Mouse (Mus musculus) ZHBTc4 (cell line): ENCODE measurements around the gene Numa1.

ENCODE experiments used
- DNase-seq: peaks from one replicate; pipeline ENCODE4 v3.0.0-alpha.2; 2011; ENCODE audit warnings: low read depth, low spot score

The Numa1 gene

DNA sequence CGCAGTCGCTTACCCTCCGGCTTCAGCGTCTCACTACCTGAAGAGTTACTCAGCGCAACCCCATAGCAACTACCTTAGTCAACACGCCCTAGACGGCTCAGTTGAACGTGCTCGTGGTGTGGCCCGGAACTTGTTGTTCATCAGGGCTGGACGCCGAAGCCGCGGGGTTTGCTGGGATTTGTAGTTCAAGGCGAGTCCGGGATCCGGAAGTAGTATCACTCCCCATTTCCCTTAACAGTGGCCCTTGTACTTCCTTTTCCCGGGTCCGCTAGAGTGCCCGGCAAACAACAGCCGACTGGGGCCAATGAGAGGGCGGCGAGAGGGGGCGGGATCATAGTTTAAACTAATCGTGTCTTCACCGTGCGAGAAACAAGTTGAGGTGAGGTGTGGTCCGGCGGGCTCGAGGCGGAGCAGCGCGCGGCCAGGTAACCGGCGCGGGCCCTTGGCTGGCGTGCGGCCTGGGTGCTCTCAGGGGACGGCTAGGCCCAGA lies at the start of gene Numa1, which contains the start of gene Lrrc51:
Numa1 (plus strand) TSS at position 361 of the 490 bp plus-strand sequence.
Lrrc51 (minus strand) TSS at position 145 of the 490 bp plus-strand sequence.
- peak; percentile 99 for DNase-seq

DNA sequence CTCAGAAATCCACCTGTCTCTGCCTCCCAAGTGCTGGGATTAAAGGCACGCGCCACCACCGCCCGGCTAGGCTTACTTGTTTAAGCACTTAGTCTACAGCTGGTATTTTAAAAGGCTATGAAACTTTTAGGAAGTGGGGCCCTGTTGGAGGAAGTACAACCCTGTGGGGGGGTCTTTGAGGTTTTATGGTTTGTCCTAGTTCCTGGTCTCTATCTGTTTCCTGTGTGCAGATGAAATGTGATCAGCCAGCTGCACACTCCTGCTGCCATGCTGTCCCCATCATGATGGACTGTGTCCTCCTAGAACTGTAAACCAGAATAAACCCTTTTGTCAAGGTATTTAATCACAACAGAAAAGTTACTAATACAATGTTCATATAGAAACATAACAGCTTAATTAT lies 49.8 kb upstream of the Numa1 start:
- DNase-seq, result no peak

DNA sequence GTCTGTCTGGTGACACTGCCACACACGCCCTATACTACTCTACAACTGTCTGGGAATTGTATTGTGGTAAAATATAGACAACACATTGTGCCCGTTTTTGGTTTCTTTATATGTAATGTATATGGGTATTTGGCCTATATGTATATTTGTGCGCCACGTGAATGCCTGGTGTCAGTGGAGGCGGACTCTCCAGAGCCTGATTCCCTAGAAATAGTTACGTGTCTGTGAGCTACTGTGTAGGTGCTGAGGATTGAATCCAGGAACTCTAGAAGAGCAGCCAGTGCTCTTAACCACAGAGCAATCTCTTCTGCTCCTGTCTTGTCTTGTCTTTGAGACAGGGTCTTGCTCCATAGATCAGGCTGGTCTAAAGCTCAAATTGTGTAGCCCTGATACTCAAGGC lies 47.6 kb upstream of the Numa1 start:
- DNase-seq, result no peak

DNA sequence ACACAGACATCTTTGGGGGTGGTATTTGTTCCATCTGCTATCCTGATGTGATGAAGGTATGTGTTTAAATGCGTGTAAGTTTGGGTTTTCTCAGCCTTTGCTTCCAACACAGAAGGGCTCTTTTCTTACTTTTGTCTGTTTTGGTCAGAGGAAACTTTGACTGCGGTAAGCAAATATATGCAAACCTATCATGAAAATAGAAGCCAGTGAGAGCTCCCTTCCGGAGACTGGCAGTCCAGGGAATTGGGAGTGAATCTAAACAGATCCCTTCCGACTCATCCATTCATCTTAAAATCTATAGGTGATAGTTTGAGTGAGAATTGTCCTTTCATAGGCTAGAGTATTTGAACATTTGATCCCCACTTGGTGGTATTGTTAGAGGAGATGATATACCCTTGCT lies 45.5 kb upstream of the Numa1 start:
- DNase-seq, result no peak

DNA sequence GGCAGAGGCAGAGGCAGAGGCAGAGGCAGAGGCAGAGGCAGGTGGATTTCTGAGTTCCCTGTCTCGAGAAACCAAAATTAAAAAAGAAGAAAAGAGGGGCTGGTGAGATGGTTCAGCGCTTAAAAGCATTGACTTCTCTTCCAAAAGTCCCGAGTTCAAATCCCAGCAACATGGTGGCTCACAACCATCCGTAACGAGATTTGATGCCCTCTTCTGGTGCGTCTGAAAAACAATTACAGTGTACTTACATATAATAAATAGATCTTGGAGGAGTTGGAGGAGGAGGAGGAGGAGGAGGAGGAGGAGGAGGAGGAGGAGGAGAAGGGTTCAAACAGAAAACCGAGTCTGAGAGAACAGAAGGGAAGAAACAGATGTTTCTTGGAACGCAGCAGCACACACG lies 38.2 kb upstream of the Numa1 start:
- no peak for DNase-seq

GRCm38 (mm10) chr7:101896104-101897066 lies 37.5 kb upstream of the Numa1 start:
- peak; percentile 99 for DNase-seq

DNA sequence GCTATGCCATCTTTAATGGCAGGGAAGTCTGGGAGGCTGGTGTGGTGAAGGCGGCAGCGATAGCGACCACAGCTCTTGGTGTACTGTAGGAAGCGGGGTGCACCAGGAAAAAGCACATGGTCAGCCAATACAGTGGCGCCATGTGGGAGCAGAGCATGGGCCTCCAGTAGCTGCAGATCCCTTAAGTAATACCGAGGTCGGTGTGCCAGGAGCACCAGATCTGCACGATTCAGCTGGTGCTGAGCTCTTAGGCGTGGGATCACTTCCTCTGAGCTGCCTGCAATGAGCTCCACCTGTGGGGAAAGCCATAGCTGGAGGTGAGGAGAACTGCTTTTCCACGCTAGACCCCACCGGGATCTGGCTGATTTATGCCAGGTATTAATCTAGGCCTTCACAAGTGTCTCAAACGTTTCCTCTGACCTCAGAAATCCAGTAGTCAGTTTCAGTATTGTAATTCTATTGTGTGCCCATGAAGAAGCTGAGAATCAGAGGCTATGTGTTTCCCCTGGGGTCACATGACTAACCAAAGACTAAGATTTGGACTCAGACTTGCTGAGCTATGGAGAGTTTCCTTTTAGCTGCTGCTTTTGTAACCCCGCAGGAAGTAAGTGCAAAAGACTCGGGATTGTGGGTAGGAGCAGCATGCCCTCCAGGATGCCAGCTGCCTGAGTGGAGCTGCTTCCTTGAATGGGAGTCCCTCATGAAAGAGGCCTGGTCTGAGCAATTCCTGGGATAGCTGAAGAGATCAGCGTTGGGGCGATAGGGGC lies 33.4 kb upstream of the Numa1 start:
- DNase-seq, result no peak

DNA sequence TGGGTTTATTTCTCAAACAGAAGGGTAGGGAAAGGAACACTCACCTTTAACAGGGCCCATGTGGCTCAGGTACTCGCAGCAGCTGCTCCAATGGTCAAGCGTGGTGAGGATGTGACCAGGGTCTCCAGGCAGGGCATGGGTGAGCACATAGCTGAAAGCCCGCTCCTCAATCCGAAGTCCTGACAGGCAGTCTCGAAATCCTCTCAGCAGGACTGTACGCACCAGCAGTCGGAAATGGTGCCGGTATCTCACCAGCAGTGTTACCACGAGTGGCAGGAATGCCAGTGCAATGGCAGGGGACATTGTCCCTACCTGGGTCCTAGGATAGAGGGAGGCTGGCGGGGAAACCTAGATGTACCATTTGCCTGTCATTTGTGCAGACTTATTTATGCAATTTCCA lies 31.9 kb upstream of the Numa1 start:
- no peak for DNase-seq

DNA sequence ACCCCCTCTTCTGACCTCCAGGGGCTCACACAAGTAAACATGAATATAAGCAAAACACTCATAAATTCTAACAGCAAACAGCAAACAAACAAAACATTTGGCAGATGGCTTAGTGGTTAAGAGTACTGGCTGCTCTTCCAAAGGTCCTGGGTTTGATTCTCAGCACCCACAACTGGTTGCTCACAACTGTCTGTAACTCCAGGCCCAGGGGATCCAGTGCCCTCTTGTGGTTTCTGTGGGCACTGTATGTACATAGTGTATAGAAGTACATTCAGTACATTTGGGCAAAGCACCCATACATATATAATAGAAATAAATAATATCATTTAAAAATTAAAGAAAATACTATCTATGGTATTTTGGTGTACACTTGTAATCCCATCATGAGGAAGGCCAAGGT lies 31.1 kb upstream of the Numa1 start:
- peak; percentile 35 for DNase-seq

GRCm38 (mm10) chr7:101905561-101906286 lies 28.2 kb upstream of the Numa1 start, which contains the start of gene Lamtor1:
Gene Lamtor1, plus strand, starts transcription at chr7:101905904.
- peak; percentile 100 for DNase-seq

DNA sequence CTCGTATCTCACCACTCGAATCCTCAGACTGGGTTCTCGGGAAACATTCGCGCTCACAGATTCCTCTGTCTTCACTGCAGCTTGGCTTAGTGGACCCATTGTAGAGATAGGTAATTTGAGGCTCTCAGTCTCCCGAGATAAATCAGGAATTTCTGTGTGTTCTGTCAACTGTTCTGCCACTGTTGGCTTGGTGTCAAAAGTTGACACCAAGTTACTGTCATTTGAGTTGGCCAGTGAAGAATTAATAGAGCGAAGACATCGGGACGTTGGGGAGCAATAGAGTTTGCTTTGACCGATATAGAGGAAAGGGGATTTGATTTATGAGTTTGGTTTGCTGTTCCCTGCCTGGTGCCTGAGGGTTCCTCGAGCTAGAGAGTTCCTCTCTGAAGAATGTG lies 27.6 kb upstream of the Numa1 start, which contains the start of gene Tomt:
Tomt (minus strand) TSS at position 73 of the 395 bp plus-strand sequence.
- no peak for DNase-seq

- no peak for DNase-seq
These were observed 27.2 kb upstream of the Numa1 start for GRCm38 (mm10) chr7:101906696-101907095.

DNA sequence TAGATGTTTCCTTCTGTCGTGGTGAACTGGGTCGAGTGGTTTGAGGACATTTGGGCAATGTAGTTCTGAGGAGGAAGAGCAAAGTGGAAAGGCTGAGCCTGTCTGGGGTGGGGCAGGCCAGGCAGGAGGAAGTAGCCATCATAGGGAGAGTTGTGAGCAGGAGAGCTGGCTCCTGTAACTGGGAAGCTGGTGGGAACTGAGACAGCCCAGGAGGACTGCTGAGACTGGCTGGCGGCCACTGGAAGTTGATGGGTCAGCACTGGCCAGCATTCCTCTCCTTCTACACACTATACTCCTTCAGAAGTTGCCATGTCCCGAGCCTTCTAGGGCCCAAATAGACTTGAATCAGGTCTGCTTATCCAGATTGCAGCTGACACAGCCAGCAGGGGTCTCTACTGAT lies 25.5 kb upstream of the Numa1 start:
- DNase-seq, result no peak

- no peak for DNase-seq
These were observed 23.8 kb upstream of the Numa1 start for GRCm38 (mm10) chr7:101910138-101910537.

DNA sequence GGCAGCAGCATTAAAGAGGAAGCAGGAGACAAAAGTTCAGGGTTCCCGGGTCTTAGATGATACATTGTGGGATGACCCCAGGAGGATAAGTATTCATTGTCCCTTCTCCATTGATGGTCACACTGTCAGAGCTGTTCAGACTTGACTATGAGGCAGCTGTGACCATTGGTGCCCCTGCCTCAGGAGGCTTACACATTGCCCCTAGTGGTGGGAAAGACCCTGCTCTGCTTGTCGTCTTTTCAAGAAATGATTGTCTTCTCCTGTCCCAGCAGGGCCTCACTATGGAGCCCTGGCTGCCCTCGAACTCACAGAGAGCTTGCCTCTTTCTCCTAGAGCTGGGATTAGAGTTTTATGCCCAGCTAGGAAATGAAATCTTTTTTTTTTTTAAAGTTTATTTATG lies 21.9 kb upstream of the Numa1 start:
- peak; percentile 74 for DNase-seq

DNA sequence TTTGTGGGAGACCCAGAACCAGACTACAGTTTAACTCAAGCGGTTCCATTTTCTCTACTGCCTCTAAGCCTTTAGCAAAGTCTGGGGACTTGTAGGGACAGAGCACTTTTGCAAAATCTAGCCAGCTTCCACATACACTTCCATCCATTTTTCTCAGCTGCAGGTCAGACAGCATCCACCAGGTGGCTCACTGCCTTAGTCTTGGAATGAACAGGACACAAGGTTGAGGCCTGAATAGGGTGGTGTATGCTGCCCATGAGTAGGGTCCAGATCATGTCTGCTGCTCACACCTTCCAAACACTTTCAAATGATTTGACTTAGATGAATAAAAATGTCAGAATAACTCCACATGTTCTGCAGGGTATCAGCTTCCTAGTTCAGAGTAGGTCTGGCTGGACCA lies 15.8 kb upstream of the Numa1 start:
- DNase-seq, result peak; percentile 78

- DNase-seq, result peak; percentile 36
These were observed 8.0 kb upstream of the Numa1 start for GRCm38 (mm10) chr7:101925892-101926291.

DNA sequence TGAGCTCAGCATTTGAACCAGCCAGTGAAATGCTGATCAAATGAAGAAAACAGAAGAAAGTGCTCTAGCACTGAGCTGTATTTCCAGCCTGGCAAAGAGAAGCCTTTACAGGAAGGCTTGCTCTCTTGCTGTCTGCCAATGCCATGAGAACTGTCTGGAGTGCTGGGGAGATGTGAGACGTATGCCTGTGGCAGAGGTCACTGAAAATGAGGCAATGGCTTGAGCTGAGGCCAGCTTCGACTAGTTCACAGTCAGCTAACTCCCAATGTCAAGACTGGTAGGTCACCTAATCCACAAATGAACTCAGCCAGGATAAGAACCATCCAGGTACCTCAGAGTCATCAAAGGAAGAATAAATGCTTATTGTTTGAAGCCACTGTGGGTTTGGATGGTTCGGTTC lies 5.8 kb upstream of the Numa1 start:
- DNase-seq, result no peak

DNA sequence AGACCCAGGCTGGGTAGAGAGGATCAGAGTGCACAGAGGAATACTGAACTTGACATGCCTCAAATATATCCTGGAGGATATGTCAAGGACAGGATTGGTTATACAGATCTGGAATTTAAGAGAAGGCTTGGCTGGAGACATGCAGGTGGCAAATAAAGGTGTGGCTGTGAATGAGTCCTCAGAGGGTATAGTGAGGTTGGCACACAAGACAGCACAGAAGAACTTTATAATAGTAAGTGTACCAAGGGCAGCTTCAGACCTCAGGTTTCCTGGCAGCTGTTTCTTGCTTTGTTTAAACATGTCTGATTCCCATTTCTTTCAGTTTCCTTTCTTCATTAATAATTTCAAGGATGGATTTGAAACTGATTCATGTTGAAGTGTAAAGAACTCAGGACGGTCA lies 1.4 kb upstream of the Numa1 start:
- no peak for DNase-seq

GRCm38 (mm10) chr7:101933300-101933699 lies 611 bp upstream of the Numa1 start:
- peak; percentile 51 for DNase-seq

GRCm38 (mm10) chr7:101935957-101936356 lies 2.0 kb downstream of the Numa1 start:
- no peak for DNase-seq

GRCm38 (mm10) chr7:101936996-101937395 lies 3.1 kb downstream of the Numa1 start:
- DNase-seq, result no peak
